Mouse (Mus musculus) megakaryocyte, adult 5-6 weeks (primary cell): ENCODE results near the gene Lrrc55. TPM values are rescaled to one million over a fixed set of nuclear protein-coding genes. Genes with fewer than 3 reads are reported as not detected.
A peak's percentile ranks its signal among the peaks of the same experiment; 100 is the strongest.

Experiments used
- ATAC-seq: 2 replicates; pipeline ENCODE4 v1.8.0; 2016; ENCODE audit warnings: mild to moderate bottlenecking, inconsistent platforms; ENCODE audit not compliant: poor library complexity, severe bottlenecking
- total RNA-seq, 2 experiments: library from RNA; stranded (forward) in 1 of 2; stranded (reverse) in 1 of 2; fragments of 153-499, 151-499 nt in 1 of 2; fragments of 221-1000, 200-1000 nt in 1 of 2; gene quantifications; 2 replicates each; pipeline versions ENCODE4 v1.2.3 to v1.2.4; 2015 to 2017

Lrrc55 gene
- total RNA-seq, 2 experiments from 2014 or later, result not detected

GRCm38 (mm10) chr2:85135099-85135498 is 61.9 kb downstream of the Lrrc55 start:
- peak; percentile 64 for ATAC-seq

- no peak for ATAC-seq
These were observed 64.8 kb downstream of the Lrrc55 start for GRCm38 (mm10) chr2:85132204-85132603.

- no peak for ATAC-seq
These were observed 65.3 kb downstream of the Lrrc55 start for GRCm38 (mm10) chr2:85131724-85132123.

DNA sequence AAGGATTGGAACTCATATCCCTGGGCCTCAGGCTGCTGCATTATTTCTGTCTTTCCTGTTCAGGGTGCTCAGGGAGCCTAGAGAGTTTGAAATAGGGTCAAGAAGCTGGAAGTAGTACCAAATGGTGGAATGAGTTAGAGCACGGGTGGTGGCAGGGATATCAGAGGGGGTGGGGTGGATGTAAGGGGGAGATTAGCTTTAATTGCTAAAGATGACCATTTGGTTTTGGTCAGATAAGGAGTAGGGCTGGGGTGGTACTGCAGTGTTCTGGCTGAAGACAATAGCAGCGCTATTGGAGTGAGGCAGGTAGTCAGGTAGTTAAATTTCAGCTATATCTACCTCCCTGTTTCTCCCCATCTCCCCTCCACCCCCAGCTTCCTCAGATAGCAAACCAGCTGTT is 65.8 kb downstream of the Lrrc55 start:
- no peak for ATAC-seq

DNA sequence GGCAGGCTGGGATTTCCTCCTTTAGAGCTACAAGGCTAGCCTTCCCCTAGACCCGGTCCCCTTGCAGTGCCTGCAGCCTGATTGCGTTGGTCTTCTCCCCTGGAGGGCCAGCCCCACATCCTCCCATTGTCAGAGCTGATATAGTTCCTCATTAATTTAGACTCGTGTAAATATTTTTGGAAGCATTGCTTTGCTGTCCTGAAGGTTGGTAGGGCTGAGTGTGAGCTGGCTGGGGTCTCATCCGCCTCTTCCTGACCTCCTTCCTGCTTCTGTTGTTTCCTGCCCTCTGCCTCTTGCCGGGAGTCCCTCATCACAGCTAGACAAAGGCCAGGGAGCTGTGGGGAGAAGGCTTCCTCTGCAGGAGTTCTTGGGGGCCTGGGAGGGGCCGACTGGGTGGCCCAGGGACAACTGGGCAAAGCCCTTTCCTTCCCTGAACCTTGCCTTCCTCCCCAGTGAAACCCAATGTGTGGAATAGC is 67.5 kb downstream of the Lrrc55 start:
- ATAC-seq, result peak; percentile 48; the same call in 1 of the 2 replicates

DNA sequence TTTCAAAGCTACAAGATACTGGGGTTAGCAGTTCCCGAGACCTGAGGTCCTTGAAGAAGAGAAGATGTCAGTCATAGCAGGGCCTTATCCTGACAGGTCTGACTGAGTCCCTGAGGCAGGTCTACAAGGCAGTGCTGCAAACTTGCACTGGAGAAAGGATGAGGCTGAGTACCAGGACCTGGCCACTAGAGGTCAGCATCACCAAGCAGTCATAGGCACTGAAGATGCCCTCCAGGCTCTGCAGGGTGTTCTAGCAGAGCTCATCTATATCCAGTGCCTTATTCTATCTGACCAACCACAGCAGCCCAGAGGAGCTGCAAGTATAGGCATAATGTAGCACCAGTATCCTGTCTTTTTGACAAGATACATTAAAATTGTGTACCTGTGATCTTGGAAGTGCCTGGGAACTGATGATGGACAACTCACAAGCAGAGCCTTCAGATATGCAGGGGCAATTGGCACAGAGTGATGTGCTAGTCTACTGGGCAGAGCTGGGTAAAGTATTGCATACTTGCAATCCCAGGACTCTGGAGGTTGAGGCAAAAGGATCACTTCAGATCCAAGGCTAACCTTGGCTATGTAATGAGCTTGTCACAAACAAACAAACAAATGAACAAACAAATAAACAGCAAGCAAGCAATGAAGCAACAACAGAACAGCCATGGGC is 73.0 kb downstream of the Lrrc55 start:
- ATAC-seq, result peak; percentile 98

DNA sequence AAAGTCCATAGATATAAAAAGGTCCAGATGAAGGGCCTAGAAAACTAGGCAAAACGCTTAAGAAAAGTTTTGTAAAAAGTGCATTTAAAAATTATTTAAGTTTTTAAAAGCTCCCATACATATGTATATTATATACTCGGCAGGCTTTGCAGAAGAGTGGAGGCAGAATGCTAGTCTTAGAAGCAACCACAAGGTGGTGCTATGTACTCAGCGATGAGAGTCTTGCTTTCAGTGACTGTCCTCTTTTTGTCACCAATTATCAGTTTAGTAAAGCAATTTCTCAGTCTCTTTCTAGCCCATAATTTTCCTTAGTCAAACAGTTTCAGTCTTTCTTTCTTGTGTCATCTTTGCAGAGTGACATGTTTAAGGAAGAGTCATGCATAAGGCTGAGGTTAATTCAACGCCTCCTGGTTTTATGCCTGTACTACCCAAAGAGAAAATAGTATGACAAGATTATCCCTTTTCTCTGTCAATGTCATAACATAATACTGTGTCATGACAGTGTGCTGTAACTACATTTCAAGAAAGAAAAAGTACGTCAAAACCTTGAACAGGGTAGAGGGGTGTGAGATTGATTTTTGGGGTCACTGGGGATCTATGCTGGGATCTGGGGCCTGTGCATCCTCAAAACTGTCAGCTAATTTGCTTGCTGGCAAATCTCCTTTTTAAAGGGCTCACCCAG is 73.7 kb downstream of the Lrrc55 start:
- ATAC-seq, result peak; percentile 90

Other genes with a start within 250 kb of the Lrrc55 start
- gene Prg2, start 216.7 kb downstream of the Lrrc55 start, total RNA-seq (2015), result 48.6 and 96.7 TPM in 2 replicates
- gene Prg2, start 216.7 kb downstream of the Lrrc55 start, total RNA-seq (2017), result 238 and 301 TPM in 2 replicates
- gene Prg3, start 209.0 kb downstream of the Lrrc55 start, total RNA-seq (2015), result 6.2 and 11.0 TPM in 2 replicates
- gene Prg3, start 209.0 kb downstream of the Lrrc55 start, total RNA-seq (2017), result 14.2 and 18.4 TPM in 2 replicates
- gene Ssrp1, start 160.0 kb downstream of the Lrrc55 start, total RNA-seq (2015), result 66.9 and 83.2 TPM in 2 replicates
- 222 and 227 TPM in 2 replicates for gene Ssrp1, start 160.0 kb downstream of the Lrrc55 start, total RNA-seq (2017)
- gene P2rx3, start 159.7 kb downstream of the Lrrc55 start, total RNA-seq (2015), result 0.11 and 0.16 TPM in 2 replicates
- gene P2rx3, start 159.7 kb downstream of the Lrrc55 start, total RNA-seq (2017), result not detected in 2 replicates
- 1.5 and 1.9 TPM in 2 replicates for gene Tnks1bp1, start 149.2 kb downstream of the Lrrc55 start, total RNA-seq (2015)
- gene Tnks1bp1, start 149.2 kb downstream of the Lrrc55 start, total RNA-seq (2017), result 4.8 and 5.6 TPM in 2 replicates
- gene Aplnr, start 61.0 kb downstream of the Lrrc55 start, total RNA-seq (2015), result 1.1 and 2.2 TPM in 2 replicates
- gene Aplnr, start 61.0 kb downstream of the Lrrc55 start, total RNA-seq (2017), result 1.5 and 2.1 TPM in 2 replicates
- not detected in 2 replicates for gene Olfr987, start 142.1 kb upstream of the Lrrc55 start, total RNA-seq (2015)
- gene Olfr987, start 142.1 kb upstream of the Lrrc55 start, total RNA-seq (2017), result not detected in 2 replicates
- gene Olfr988, start 166.0 kb upstream of the Lrrc55 start, total RNA-seq (2015), result not detected in 2 replicates
- gene Olfr988, start 166.0 kb upstream of the Lrrc55 start, total RNA-seq (2017), result not detected in 2 replicates
- not detected in 2 replicates for gene Olfr992, start 212.3 kb upstream of the Lrrc55 start, total RNA-seq (2015)
- not detected in 2 replicates for gene Olfr992, start 212.3 kb upstream of the Lrrc55 start, total RNA-seq (2017)
- gene Olfr993, start 217.7 kb upstream of the Lrrc55 start, total RNA-seq (2015), result not detected in 2 replicates
- not detected in 2 replicates for gene Olfr993, start 217.7 kb upstream of the Lrrc55 start, total RNA-seq (2017)
- not detected in 2 replicates for gene Olfr994, start 239.3 kb upstream of the Lrrc55 start, total RNA-seq (2015)
- not detected in 2 replicates for gene Olfr994, start 239.3 kb upstream of the Lrrc55 start, total RNA-seq (2017)
- gene Olfr995, start 246.4 kb upstream of the Lrrc55 start, total RNA-seq (2015), result not detected in 2 replicates
- gene Olfr995, start 246.4 kb upstream of the Lrrc55 start, total RNA-seq (2017), result not detected in 2 replicates